Mouse (Mus musculus): ENCODE results near the gene Trib2. TPM values are rescaled to one million over a fixed set of nuclear protein-coding genes. Genes with fewer than 3 reads are reported as not detected.
A peak's percentile ranks its signal among the peaks of the same experiment; 100 is the strongest.

Gene Trib2
- total RNA-seq, 2 experiments from 2014 or later: 32.2 to 33.5 TPM

GRCm38 (mm10) chr12:15812139-15812962 is 4.4 kb downstream of the Trib2 start:
- H3K27ac ChIP-seq: peak overlapping the region; percentile 98
- no peak for TF ChIP-seq CTCF (conservative IDR thresholded peaks at IDR 0.05)

GRCm38 (mm10) chr12:15811682-15812081 is 5.0 kb downstream of the Trib2 start:
- Histone ChIP-seq H3K27ac (peak overlapping the region; percentile 40; the same call in 1 of the 2 replicates), H3K4me3 (peak overlapping the region; percentile 37)
- no peak for TF ChIP-seq CTCF (conservative IDR thresholded peaks at IDR 0.05)
- no peak for DNase-seq (ENCODE audit: low spot score in 2 of 2)

More at GRCm38 (mm10) chr12:15812139-15812962, 4.4 kb downstream of the Trib2 start:
- DNase-seq (ENCODE audit: low spot score in 2 of 2): no peak
- H3K4me3 ChIP-seq: peak overlapping the region; percentile 96

- Histone ChIP-seq H3K27ac (peak overlapping the region; percentile 40; the same call in 1 of the 2 replicates), H3K4me3 (peak overlapping the region; percentile 37)
- no peak for DNase-seq (ENCODE audit: low spot score in 2 of 2)
- no peak for TF ChIP-seq CTCF (conservative IDR thresholded peaks at IDR 0.05)
Measured at GRCm38 (mm10) chr12:15810926-15811325, 5.8 kb downstream of the Trib2 start.

GRCm38 (mm10) chr12:15809657-15810056 is 7.1 kb downstream of the Trib2 start:
- DNase-seq (ENCODE audit: low spot score in 2 of 2): no peak
- Histone ChIP-seq H3K27ac (0 out of 2 replicates have a peak overlapping the region, but pooled peaks have one; percentile 28), H3K4me3 (no peak overlapping the region; the same call in 1 of the 2 replicates)
- no peak for TF ChIP-seq CTCF (conservative IDR thresholded peaks at IDR 0.05)

- no peak for TF ChIP-seq CTCF (conservative IDR thresholded peaks at IDR 0.05)
- DNase-seq (ENCODE audit: low spot score in 2 of 2): no peak
- no peak overlapping the region for H3K27ac ChIP-seq
- no peak overlapping the region for H3K4me3 ChIP-seq
Measured at GRCm38 (mm10) chr12:15809249-15809648, 7.5 kb downstream of the Trib2 start.

- H3K4me3 ChIP-seq: no peak overlapping the region
- DNase-seq (ENCODE audit: low spot score in 2 of 2): no peak
- H3K27ac ChIP-seq: no peak overlapping the region
- TF ChIP-seq CTCF (conservative IDR thresholded peaks at IDR 0.05): no peak
Measured at GRCm38 (mm10) chr12:15808186-15808800, 8.4 kb downstream of the Trib2 start.

GRCm38 (mm10) chr12:15804931-15805331 is 11.8 kb downstream of the Trib2 start:
- H3K4me3 ChIP-seq: no peak overlapping the region
- peak overlapping the region; percentile 69 for H3K27ac ChIP-seq
- no peak for TF ChIP-seq CTCF (conservative IDR thresholded peaks at IDR 0.05)
- DNase-seq (ENCODE audit: low spot score in 2 of 2): no peak

- H3K4me3 ChIP-seq: 0 out of 2 replicates have a peak overlapping the region, but pooled peaks have one; percentile 2
- no peak for TF ChIP-seq CTCF (conservative IDR thresholded peaks at IDR 0.05)
- DNase-seq (ENCODE audit: low spot score in 2 of 2): no peak
- peak overlapping the region; percentile 69 for H3K27ac ChIP-seq
Measured at GRCm38 (mm10) chr12:15803936-15804438, 12.7 kb downstream of the Trib2 start.

- DNase-seq (ENCODE audit: low spot score in 2 of 2): no peak
- Histone ChIP-seq H3K4me3 (no peak overlapping the region), H3K27ac (0 out of 2 replicates have a peak overlapping the region, but pooled peaks have one; percentile 56)
- TF ChIP-seq CTCF (conservative IDR thresholded peaks at IDR 0.05): no peak
Measured at GRCm38 (mm10) chr12:15801571-15801930, 15.2 kb downstream of the Trib2 start.

- no peak for DNase-seq (ENCODE audit: low spot score in 2 of 2)
- H3K27ac ChIP-seq: peak overlapping the region; percentile 56
- H3K4me3 ChIP-seq: no peak overlapping the region
- TF ChIP-seq CTCF (conservative IDR thresholded peaks at IDR 0.05): no peak
Measured at GRCm38 (mm10) chr12:15800914-15801570, 15.7 kb downstream of the Trib2 start.

- Histone ChIP-seq H3K4me3 (no peak overlapping the region), H3K27ac (peak overlapping the region; percentile 56)
- no peak for DNase-seq (ENCODE audit: low spot score in 2 of 2)
- no peak for TF ChIP-seq CTCF (conservative IDR thresholded peaks at IDR 0.05)
Measured at GRCm38 (mm10) chr12:15800196-15800913, 16.4 kb downstream of the Trib2 start.

- no peak for TF ChIP-seq CTCF (conservative IDR thresholded peaks at IDR 0.05)
Measured at GRCm38 (mm10) chr12:15798019-15798418, 18.7 kb downstream of the Trib2 start.

More at GRCm38 (mm10) chr12:15798019-15798418, 18.7 kb downstream of the Trib2 start:
- Histone ChIP-seq H3K4me3 (no peak overlapping the region), H3K27ac (no peak overlapping the region)
- no peak for DNase-seq (ENCODE audit: low spot score in 2 of 2)
